Mouse (Mus musculus) T-helper 17 cell (primary cell): Measurements from ENCODE around the gene Acvr1.

Experiments
- in situ Hi-C, 2 experiments: fragments of 300-600 bp; cut with MboI, MseI; formaldehyde crosslinking; loops; 1 replicate in 1 of 2; 2 replicates in 1 of 2; pipeline ENCODE4 v1.15.1; 2025; ENCODE audit warnings: high pct_unique_total_duplicates in 2 of 2

Gene Acvr1

GRCm38 (mm10) chr2:58567066-58567810 lies at the start of gene Acvr1, which contains the start of gene Upp2:
Acvr1 (minus strand) TSS chr2:58567157.
Upp2 (plus strand) TSS chr2:58567298.
- in situ Hi-C loops: loop anchor here in 1 of 2 experiments (25.0 kb wide), 1 partner anchor 570 kb away; no protein-coding TSS in a partner anchor

- in situ Hi-C loops: no loop called here
Measured at GRCm38 (mm10) chr2:58615766-58616165, 48.8 kb upstream of the Acvr1 start.

GRCm38 (mm10) chr2:58614851-58615250 lies 47.9 kb upstream of the Acvr1 start:
- in situ Hi-C loops: loop anchor here in 1 of 2 experiments (5.0 kb wide), 1 partner anchor 57 kb away; no protein-coding TSS in a partner anchor

GRCm38 (mm10) chr2:58613720-58614119 lies 46.8 kb upstream of the Acvr1 start:
- in situ Hi-C loops: loop anchor here in 1 of 2 experiments (5.0 kb wide), 1 partner anchor 59 kb away; no protein-coding TSS in a partner anchor

GRCm38 (mm10) chr2:58604791-58605190 lies 37.8 kb upstream of the Acvr1 start:
- in situ Hi-C loops: no loop called here

- in situ Hi-C loops: no loop called here
Measured at GRCm38 (mm10) chr2:58603379-58603778, 36.4 kb upstream of the Acvr1 start.

- in situ Hi-C loops: no loop called here
Measured at GRCm38 (mm10) chr2:58601382-58601781, 34.4 kb upstream of the Acvr1 start.

- in situ Hi-C loops: no loop called here
Measured at GRCm38 (mm10) chr2:58599639-58600038, 32.7 kb upstream of the Acvr1 start.

- in situ Hi-C loops: no loop called here
Measured at GRCm38 (mm10) chr2:58597556-58597955, 30.6 kb upstream of the Acvr1 start.

GRCm38 (mm10) chr2:58596774-58597342 lies 29.9 kb upstream of the Acvr1 start:
- in situ Hi-C loops: no loop called here

GRCm38 (mm10) chr2:58595350-58595749 lies 28.4 kb upstream of the Acvr1 start:
- in situ Hi-C loops: no loop called here

GRCm38 (mm10) chr2:58590055-58590454 lies 23.1 kb upstream of the Acvr1 start:
- in situ Hi-C loops: no loop called here

- in situ Hi-C loops: no loop called here
Measured at GRCm38 (mm10) chr2:58589637-58590036, 22.7 kb upstream of the Acvr1 start.

GRCm38 (mm10) chr2:58586311-58586710 lies 19.4 kb upstream of the Acvr1 start:
- in situ Hi-C loops: no loop called here

GRCm38 (mm10) chr2:58574167-58574566 lies 7.2 kb upstream of the Acvr1 start:
- in situ Hi-C loops: loop anchor here (10.0 to 25.0 kb wide), 2 partner anchors 529 to 563 kb away; no protein-coding TSS in a partner anchor

GRCm38 (mm10) chr2:58568841-58569645 lies 2.1 kb upstream of the Acvr1 start:
- in situ Hi-C loops: loop anchor here in 1 of 2 experiments (25.0 kb wide), 1 partner anchor 568 kb away; no protein-coding TSS in a partner anchor

- in situ Hi-C loops: loop anchor here in 1 of 2 experiments (25.0 kb wide), 1 partner anchor 569 kb away; no protein-coding TSS in a partner anchor
Measured at GRCm38 (mm10) chr2:58567866-58568719, 1.1 kb upstream of the Acvr1 start.

GRCm38 (mm10) chr2:58566410-58567065 lies 419 bp downstream of the Acvr1 start:
- in situ Hi-C loops: loop anchor here in 1 of 2 experiments (25.0 kb wide), 1 partner anchor 571 kb away; no protein-coding TSS in a partner anchor

GRCm38 (mm10) chr2:58566049-58566409 lies 928 bp downstream of the Acvr1 start:
- in situ Hi-C loops: loop anchor here in 1 of 2 experiments (25.0 kb wide), 1 partner anchor 571 kb away; no protein-coding TSS in a partner anchor

GRCm38 (mm10) chr2:58565267-58565666 lies 1.7 kb downstream of the Acvr1 start:
- in situ Hi-C loops: loop anchor here in 1 of 2 experiments (25.0 kb wide), 1 partner anchor 572 kb away; no protein-coding TSS in a partner anchor
